Mouse (Mus musculus) stomach, embryonic 14.5 days (tissue): ENCODE data around the gene Gga2. TPM values are rescaled to one million over a fixed set of nuclear protein-coding genes. Genes with fewer than 3 reads are reported as not detected.

Experiments
- ATAC-seq: fragments of 200-750 bp; cut with Nextera tagmentation; 2 replicates; pipeline ENCODE4 v1.8.0; 2017; ENCODE audit warnings: low read depth, moderate TSS enrichment; ENCODE audit not compliant: insufficient number of reproducible peaks, insufficient read depth, low FRiP score
- H3K27ac ChIP-seq: fragments of 300-500 bp; sonication (generic); 2 replicates; pipeline ENCODE4 v1.5.1; 2014; ENCODE audit warnings: mild to moderate bottlenecking, low read length, moderate library complexity, mixed read lengths
- H3K27me3 ChIP-seq: fragments of 300-500 bp; sonication (generic); 2 replicates; pipeline ENCODE4 v1.6.1; 2014; ENCODE audit warnings: low read length, control low read depth, mixed read lengths; ENCODE audit not compliant: control insufficient read depth, insufficient read depth
- H3K36me3 ChIP-seq: fragments of 300-500 bp; sonication (generic); 2 replicates; pipeline ENCODE4 v1.6.1; 2014; ENCODE audit warnings: mild to moderate bottlenecking, control low read depth, low read length, moderate library complexity, mixed read lengths; ENCODE audit not compliant: control insufficient read depth, insufficient read depth
- H3K4me1 ChIP-seq: fragments of 300-500 bp; sonication (generic); 2 replicates; pipeline ENCODE4 v1.6.1; 2014; ENCODE audit warnings: low read length, control low read depth, mixed read lengths; ENCODE audit not compliant: control insufficient read depth, insufficient read depth
- H3K4me2 ChIP-seq: fragments of 300-500 bp; sonication (generic); replicated peaks from 2 replicates; pipeline ENCODE4 v1.6.1; 2014; ENCODE audit warnings: low read depth, low read length, control low read depth
- H3K4me3 ChIP-seq: fragments of 300-500 bp; sonication (generic); 2 replicates; pipeline ENCODE4 v1.5.1; 2014; ENCODE audit warnings: low read depth, low read length, control low read depth
- H3K9ac ChIP-seq: fragments of 300-500 bp; sonication (generic); replicated peaks from 2 replicates; pipeline ENCODE4 v1.6.1; 2014; ENCODE audit warnings: low read depth, mild to moderate bottlenecking, control low read depth, low read length, moderate library complexity, mixed read lengths
- H3K9me3 ChIP-seq: fragments of 300-500 bp; sonication (generic); 2 replicates; pipeline ENCODE4 v1.6.1; 2016; ENCODE audit warnings: low read depth, low read length, control low read depth; ENCODE audit not compliant: control insufficient read depth
- WGBS: fragments of 180-500 bp; shearing (Covaris S2); extraction: QIAGEN DNeasy Blood & Tissue Kit; methylation state at CpG from one replicate; pipeline ENCODE4 v1.1.7; 2014; 5-methylcytosine and 5-hydroxymethylcytosine counted together
- polyA plus RNA-seq: library from polyadenylated mRNA; unstranded; fragments of >200 nt; fragmentation: Nextera tagmentation; extraction: Ambion mirVana; gene quantifications from 2 replicates; pipeline ENCODE4 v1.2.1, GENCODE M21; 2014

The Gga2 gene
- polyA plus RNA-seq, 1 experiment from 2014 or later: 48.2 TPM

DNA sequence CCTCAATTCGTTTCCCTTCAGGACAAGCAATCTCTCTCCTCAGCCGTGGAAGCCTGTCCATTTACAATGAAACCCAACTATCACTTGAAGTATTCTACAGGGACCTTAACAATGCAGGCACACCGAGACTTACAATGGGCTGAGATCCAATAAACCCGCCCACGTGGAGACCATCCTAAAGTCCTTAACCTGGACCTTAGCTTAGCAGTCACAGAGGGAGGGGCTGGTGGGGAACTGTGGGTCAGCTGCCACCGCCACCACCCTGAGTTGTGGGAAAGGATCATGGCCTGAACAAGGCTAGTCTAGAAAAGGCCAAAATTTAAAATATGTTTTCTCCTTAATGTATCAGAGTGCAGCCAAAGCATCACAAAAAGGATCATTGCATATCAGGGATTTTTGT, 81.8 kb downstream of the Gga2 start:
- H3K27ac ChIP-seq: no peak overlapping the region
- H3K4me1 ChIP-seq: peaks cover 17% of the 10 kb centered on the region; the same call in 1 of the 2 replicates
- no peaks in the 10 kb centered on the region for H3K27me3 ChIP-seq
- H3K9ac ChIP-seq: no peak overlapping the region
- H3K9me3 ChIP-seq: no peaks in the 10 kb centered on the region
- H3K4me3 ChIP-seq: no peak overlapping the region
- WGBS: 67% methylated on average over 6 of the region's 6 CpGs
- peaks cover 5% of the 10 kb centered on the region; the same call in 1 of the 2 replicates for H3K36me3 ChIP-seq
- H3K4me2 ChIP-seq: no peak overlapping the region
- no peak for ATAC-seq

DNA sequence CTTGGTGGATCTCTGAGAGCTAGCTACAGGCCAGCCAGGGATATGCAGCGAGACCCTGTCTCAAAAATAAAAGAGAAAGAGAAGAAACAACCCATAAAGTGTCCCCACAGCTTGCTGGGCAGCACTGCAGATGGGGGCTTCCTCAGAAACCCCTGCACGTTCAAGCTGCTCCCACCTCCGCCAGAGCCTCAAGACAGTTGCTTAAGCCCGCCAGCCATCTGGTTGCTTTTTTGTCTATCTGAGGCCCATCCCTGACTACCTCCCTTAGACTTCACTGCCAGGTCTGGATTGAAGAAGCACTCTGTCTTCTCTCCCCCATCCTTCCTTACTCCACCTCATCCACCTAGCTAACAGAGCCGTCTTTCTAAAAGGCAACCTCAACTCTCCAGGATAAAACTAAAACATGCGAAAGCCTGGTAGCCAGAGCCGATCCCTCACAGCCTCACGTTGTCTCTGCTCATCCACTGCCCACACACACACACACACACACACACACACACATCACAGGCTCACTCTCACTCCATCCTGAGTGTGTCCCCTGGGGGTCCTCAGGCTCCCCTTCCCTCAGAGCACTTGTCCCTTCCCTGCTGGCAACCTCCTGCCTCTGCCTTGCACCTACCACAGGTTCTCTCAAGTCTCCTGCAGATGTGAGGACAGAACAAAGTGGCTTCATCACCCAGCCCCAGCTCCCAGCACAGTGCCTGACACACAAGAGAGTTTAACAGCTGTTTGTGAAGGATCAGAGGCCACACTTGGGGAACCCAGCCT, 82.7 kb downstream of the Gga2 start:
- Histone ChIP-seq H3K27ac (no peak overlapping the region), H3K36me3 (peaks cover 5% of the 10 kb centered on the region; the same call in 1 of the 2 replicates), H3K4me1 (peaks cover 17% of the 10 kb centered on the region; the same call in 1 of the 2 replicates), H3K4me2 (no peak overlapping the region), H3K9me3 (no peaks in the 10 kb centered on the region), H3K27me3 (no peaks in the 10 kb centered on the region), H3K9ac (no peak overlapping the region), H3K4me3 (no peak overlapping the region)
- WGBS: 82% methylated on average over 8 of the region's 8 CpGs
- ATAC-seq: no peak

GRCm38 (mm10) chr7:121936861-121937630, 84.0 kb downstream of the Gga2 start:
- Histone ChIP-seq H3K4me3 (no peak overlapping the region), H3K36me3 (peaks cover 2% of the 10 kb centered on the region; the same call in 1 of the 2 replicates), H3K4me2 (no peak overlapping the region), H3K27ac (no peak overlapping the region), H3K4me1 (peaks cover 17% of the 10 kb centered on the region; the same call in 1 of the 2 replicates), H3K9me3 (no peaks in the 10 kb centered on the region), H3K9ac (no peak overlapping the region), H3K27me3 (no peaks in the 10 kb centered on the region)
- ATAC-seq: no peak
- 64% methylated on average over 14 of the region's 14 CpGs for WGBS

Other genes starting within 250 kb of the Gga2 start
- gene Scnn1b, start 156.2 kb downstream of the Gga2 start, polyA plus RNA-seq: 0.42 and 0.51 TPM in 2 replicates
- 20.5 and 22.5 TPM in 2 replicates for gene Cog7, start 39.5 kb downstream of the Gga2 start, polyA plus RNA-seq
- gene Ubfd1, start 46.0 kb upstream of the Gga2 start, polyA plus RNA-seq: 77.5 and 86.2 TPM in 2 replicates
- 17.9 and 18.7 TPM in 2 replicates for gene Ears2, start 46.0 kb upstream of the Gga2 start, polyA plus RNA-seq
- gene Ndufab1, start 80.7 kb upstream of the Gga2 start, polyA plus RNA-seq: 623 and 627 TPM in 2 replicates
- gene Palb2, start 111.8 kb upstream of the Gga2 start, polyA plus RNA-seq: 19.9 and 20.0 TPM in 2 replicates
- 129 and 133 TPM in 2 replicates for gene Dctn5, start 111.8 kb upstream of the Gga2 start, polyA plus RNA-seq
- 91.2 and 92.3 TPM in 2 replicates for gene Plk1, start 138.2 kb upstream of the Gga2 start, polyA plus RNA-seq
- 12.8 and 13.3 TPM in 2 replicates for gene Ern2, start 165.0 kb upstream of the Gga2 start, polyA plus RNA-seq
- gene Chp2, start 198.3 kb upstream of the Gga2 start, polyA plus RNA-seq: not detected in 2 replicates